Mouse (Mus musculus) kidney, embryonic 16.5 days (tissue): Measurements from ENCODE around the gene Olfr824. TPM values are rescaled to one million over a fixed set of nuclear protein-coding genes. Genes with fewer than 3 reads are reported as not detected.
"Not testable (repeated sequence)": the region's sequence is repeated elsewhere in the genome, so short reads cannot be mapped to it uniquely, and the experiment has no call there.

Experiments used
- ATAC-seq: fragments of 200-750 bp; cut with Nextera tagmentation; 2 replicates; pipeline ENCODE4 v1.8.0; 2017; ENCODE audit warnings: moderate TSS enrichment; ENCODE audit not compliant: low FRiP score, low TSS enrichment
- H3K27ac ChIP-seq: fragments of 300-500 bp; sonication (generic); 2 replicates; pipeline ENCODE4 v1.5.1; 2014; ENCODE audit warnings: low read length
- H3K27me3 ChIP-seq: fragments of 300-500 bp; sonication (generic); 2 replicates; pipeline ENCODE4 v1.6.1; 2014; ENCODE audit warnings: low read length, control low read depth, mixed read lengths; ENCODE audit not compliant: insufficient read depth
- H3K36me3 ChIP-seq: fragments of 300-500 bp; sonication (generic); 2 replicates; pipeline ENCODE4 v1.6.1; 2014; ENCODE audit warnings: low read length, control low read depth, mixed read lengths; ENCODE audit not compliant: insufficient read depth
- H3K4me1 ChIP-seq: fragments of 300-500 bp; sonication (generic); 2 replicates; pipeline ENCODE4 v1.6.1; 2014; ENCODE audit warnings: low read length, control low read depth, mixed read lengths; ENCODE audit not compliant: insufficient read depth
- H3K4me2 ChIP-seq: fragments of 300-500 bp; sonication (generic); replicated peaks from 2 replicates; pipeline ENCODE4 v1.6.1; 2014; ENCODE audit warnings: low read depth, low read length
- H3K4me3 ChIP-seq: fragments of 300-500 bp; sonication (generic); 2 replicates; pipeline ENCODE4 v1.5.1; 2014; ENCODE audit warnings: mild to moderate bottlenecking, low read length
- H3K9ac ChIP-seq: fragments of 300-500 bp; sonication (generic); replicated peaks from 2 replicates; pipeline ENCODE4 v1.6.1; 2014; ENCODE audit warnings: low read length
- H3K9me3 ChIP-seq: fragments of 300-500 bp; sonication (generic); 2 replicates; pipeline ENCODE4 v1.6.1; 2016; ENCODE audit warnings: low read length, control low read depth
- WGBS: fragments of 180-500 bp; shearing (Covaris S2); extraction: QIAGEN DNeasy Blood & Tissue Kit; methylation state at CpG from one replicate; pipeline ENCODE4 v1.1.7; 2014; 5-methylcytosine and 5-hydroxymethylcytosine counted together
- polyA plus RNA-seq: library from polyadenylated mRNA; unstranded; fragments of >200 nt; fragmentation: Nextera tagmentation; extraction: Ambion mirVana; gene quantifications from 2 replicates; pipeline ENCODE4 v1.2.1, GENCODE M21; 2015

The Olfr824 gene
- not detected in 2 replicates for polyA plus RNA-seq

GRCm38 (mm10) chr10:130129900-130130299 lies at the start of gene Olfr824:
Gene Olfr824 (minus strand): TSS chr10:130130000.
- not testable (repeated sequence) for H3K27ac ChIP-seq, H3K4me2 ChIP-seq, H3K27me3 ChIP-seq, H3K9ac ChIP-seq, H3K4me1 ChIP-seq, ATAC-seq, H3K9me3 ChIP-seq, H3K36me3 ChIP-seq, H3K4me3 ChIP-seq

DNA sequence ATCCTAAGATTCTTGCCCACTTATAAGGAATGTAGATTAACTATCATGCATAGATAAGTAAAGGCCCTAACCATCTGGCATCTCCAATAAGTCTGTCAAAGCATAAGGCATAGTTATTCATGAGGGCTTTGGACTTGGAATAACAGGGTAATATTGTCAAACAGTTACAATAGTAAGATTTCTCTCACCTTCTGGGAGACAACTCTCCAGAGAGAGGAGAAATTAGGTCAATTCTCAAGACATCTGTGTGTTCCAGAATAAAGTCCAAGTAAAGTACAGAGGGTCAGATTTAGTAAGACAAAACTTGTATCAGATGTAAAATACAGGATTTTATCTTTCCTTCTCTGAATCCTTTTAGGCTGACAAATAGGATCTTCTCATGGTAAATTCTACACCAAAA lies 36.9 kb upstream of the Olfr824 start, which contains the start of gene Olfr825:
Gene Olfr825 (minus strand): TSS at position 101 of the 400 bp plus-strand sequence.
- H3K4me3 ChIP-seq = no peak within 1 kb of the TSS
- no peak within 1 kb of the TSS for H3K4me2 ChIP-seq
- H3K4me1 ChIP-seq = no peaks in the 10 kb centered on the region
- H3K9ac ChIP-seq = no peak within 1 kb of the TSS
- ATAC-seq = no peak
- no peak within 1 kb of the TSS for H3K27ac ChIP-seq
- H3K9me3 ChIP-seq = no peaks in the 10 kb centered on the region; the same call in 1 of the 2 replicates
- H3K36me3 ChIP-seq = no peaks in the 10 kb centered on the region
- no peaks in the 10 kb centered on the region for H3K27me3 ChIP-seq

GRCm38 (mm10) chr10:130165196-130165595 lies 35.4 kb upstream of the Olfr824 start:
- Histone ChIP-seq H3K27ac (no peak overlapping the region), H3K4me1 (no peaks in the 10 kb centered on the region), H3K27me3 (no peaks in the 10 kb centered on the region), H3K4me2 (no peak overlapping the region), H3K4me3 (no peak overlapping the region), H3K36me3 (no peaks in the 10 kb centered on the region), H3K9ac (no peak overlapping the region), H3K9me3 (no peaks in the 10 kb centered on the region)
- no peak for ATAC-seq

- Histone ChIP-seq H3K4me3 (no peak overlapping the region), H3K9ac (no peak overlapping the region), H3K27ac (no peak overlapping the region), H3K4me1 (no peaks in the 10 kb centered on the region), H3K9me3 (no peaks in the 10 kb centered on the region), H3K27me3 (no peaks in the 10 kb centered on the region), H3K4me2 (no peak overlapping the region), H3K36me3 (no peaks in the 10 kb centered on the region)
- 72% methylated on average over 5 of the region's 5 CpGs for WGBS
- no peak for ATAC-seq
Measured at GRCm38 (mm10) chr10:130144121-130144520, 14.3 kb upstream of the Olfr824 start.

GRCm38 (mm10) chr10:130142481-130142880 lies 12.7 kb upstream of the Olfr824 start:
- not testable (repeated sequence) for H3K4me3 ChIP-seq, ATAC-seq, H3K4me1 ChIP-seq, H3K9ac ChIP-seq, H3K27me3 ChIP-seq, H3K27ac ChIP-seq, H3K9me3 ChIP-seq, H3K36me3 ChIP-seq, H3K4me2 ChIP-seq
- WGBS = 83% methylated on average over 5 of the region's 5 CpGs

DNA sequence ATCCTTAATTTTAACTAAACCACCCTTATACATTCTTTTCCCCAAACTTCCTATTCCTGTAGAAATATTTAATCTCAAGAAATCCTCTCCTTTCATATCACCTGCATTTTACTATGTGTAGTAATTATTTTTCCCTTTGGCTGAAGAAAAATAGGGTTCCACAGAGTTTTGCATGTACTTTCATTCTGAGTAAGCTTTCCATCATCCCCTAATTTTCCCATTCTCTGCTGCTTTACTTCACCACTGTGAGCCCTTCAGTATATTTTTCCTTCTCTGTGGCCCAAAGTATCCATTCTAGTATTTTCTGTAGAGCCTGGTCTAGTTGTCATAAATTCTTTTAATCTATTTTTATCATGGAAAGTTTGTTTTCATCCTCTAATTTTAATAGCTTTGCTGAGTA lies 5.0 kb upstream of the Olfr824 start:
- no peak overlapping the region for H3K27ac ChIP-seq
- H3K36me3 ChIP-seq = no peaks in the 10 kb centered on the region
- no peak for ATAC-seq
- no peak overlapping the region for H3K9ac ChIP-seq
- H3K4me2 ChIP-seq = no peak overlapping the region
- H3K27me3 ChIP-seq = no peaks in the 10 kb centered on the region
- H3K4me3 ChIP-seq = no peak overlapping the region
- H3K4me1 ChIP-seq = no peaks in the 10 kb centered on the region
- H3K9me3 ChIP-seq = no peaks in the 10 kb centered on the region

GRCm38 (mm10) chr10:130116045-130116444 lies 13.8 kb downstream of the Olfr824 start:
- not testable (repeated sequence) for H3K9me3 ChIP-seq, H3K4me3 ChIP-seq, H3K27ac ChIP-seq, H3K4me1 ChIP-seq, H3K27me3 ChIP-seq, ATAC-seq, H3K9ac ChIP-seq, H3K36me3 ChIP-seq, H3K4me2 ChIP-seq
- 62% methylated on average over 3 of the region's 3 CpGs for WGBS

GRCm38 (mm10) chr10:130115283-130115682 lies 14.5 kb downstream of the Olfr824 start, which contains the start of gene Olfr823:
Gene Olfr823 (minus strand): TSS chr10:130115383.
- not testable (repeated sequence) for H3K4me2 ChIP-seq, H3K27ac ChIP-seq, H3K4me1 ChIP-seq, H3K4me3 ChIP-seq, H3K27me3 ChIP-seq, ATAC-seq, H3K36me3 ChIP-seq, H3K9me3 ChIP-seq, H3K9ac ChIP-seq
- 89% methylated on average over 1 of the region's 1 CpGs for WGBS

GRCm38 (mm10) chr10:130096104-130096503 lies 33.7 kb downstream of the Olfr824 start:
- ATAC-seq = no peak
- Histone ChIP-seq H3K9ac (no peak overlapping the region), H3K4me2 (no peak overlapping the region), H3K36me3 (no peaks in the 10 kb centered on the region), H3K27me3 (no peaks in the 10 kb centered on the region), H3K27ac (no peak overlapping the region), H3K4me3 (no peak overlapping the region), H3K9me3 (no peaks in the 10 kb centered on the region), H3K4me1 (no peaks in the 10 kb centered on the region)

DNA sequence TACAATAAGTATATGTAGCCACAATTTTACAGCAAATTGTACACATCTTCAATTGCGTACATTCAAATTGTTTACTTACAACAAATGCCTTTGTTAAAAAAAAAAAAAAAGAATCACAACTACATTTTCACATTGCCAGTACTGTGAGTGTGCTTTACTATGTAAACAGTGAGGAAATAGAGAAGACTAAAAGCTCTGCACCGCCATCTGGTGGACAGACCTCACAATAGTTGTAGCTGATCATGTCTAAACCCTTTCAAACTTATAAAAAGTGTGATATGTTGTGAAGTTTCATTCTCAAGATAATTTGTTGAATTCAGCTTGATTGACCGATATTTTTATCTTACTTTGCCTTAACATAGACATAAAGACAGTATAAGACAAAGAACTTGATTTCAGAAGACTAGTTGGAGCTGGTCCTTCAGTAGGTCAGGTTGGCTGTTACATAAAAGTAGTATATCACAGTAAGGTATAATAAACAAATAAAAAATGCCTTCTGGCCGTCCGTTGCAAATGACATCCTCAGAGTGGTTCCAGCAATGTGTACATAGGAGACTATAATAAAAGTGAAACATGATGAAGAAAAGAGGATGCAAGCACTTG lies 36.9 kb downstream of the Olfr824 start:
- peak; percentile 87; the same call in 1 of the 2 replicates for ATAC-seq
- no peaks in the 10 kb centered on the region for H3K9me3 ChIP-seq
- no peaks in the 10 kb centered on the region for H3K36me3 ChIP-seq
- no peak overlapping the region for H3K4me2 ChIP-seq
- no peak overlapping the region for H3K27ac ChIP-seq
- WGBS = 17% methylated on average over 5 of the region's 5 CpGs
- H3K9ac ChIP-seq = no peak overlapping the region
- H3K4me3 ChIP-seq = no peak overlapping the region
- no peaks in the 10 kb centered on the region for H3K4me1 ChIP-seq
- H3K27me3 ChIP-seq = no peaks in the 10 kb centered on the region
